Mouse (Mus musculus) myocyte (in vitro differentiated cells): ENCODE measurements around the gene Slit3.

Experiments used
- MYOG ChIP-seq, 3 experiments: IDR thresholded peaks; one replicate each; pipeline ENCODE4 v1.6.1; 2011; ENCODE audit warnings: control low read depth in 2 of 3, low read depth in 2 of 3, mild to moderate bottlenecking in 2 of 3; ENCODE audit not compliant: insufficient read length in 2 of 3, control insufficient read depth in 1 of 3, insufficient read depth in 1 of 3
- USF1 ChIP-seq: IDR thresholded peaks from one replicate; pipeline ENCODE4 v1.6.1; 2011; ENCODE audit warnings: low read depth, mild to moderate bottlenecking, control low read depth, moderate library complexity

DNA sequence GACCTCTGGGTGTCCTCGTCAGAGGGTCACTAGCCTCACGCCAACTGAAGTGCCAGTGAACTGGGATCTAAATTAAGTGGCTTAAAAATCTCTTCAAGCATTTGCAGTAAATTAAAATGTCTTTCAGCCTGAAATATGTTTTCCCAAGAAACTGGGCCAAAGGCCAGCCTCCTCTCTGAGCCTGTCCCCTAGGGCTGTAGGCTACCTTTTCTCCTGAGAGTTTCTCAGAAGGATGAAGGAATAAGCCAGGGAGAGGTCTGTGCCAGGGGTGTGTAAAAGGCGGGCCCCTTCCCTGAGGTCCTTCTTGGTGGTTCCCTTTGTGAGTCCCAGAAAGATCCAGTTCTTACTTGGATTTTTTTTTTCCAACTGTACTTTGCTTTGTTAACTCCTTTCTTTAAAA, 617.1 kb downstream of the Slit3 start:
- TF ChIP-seq MYOG (IDR thresholded peaks at IDR 0.05; ENCODE audit: control insufficient read depth in 1 of 3, insufficient read depth in 1 of 3, insufficient read length in 2 of 3, low read depth in 2 of 3): no peak
- no peak for TF ChIP-seq USF1
